Mouse (Mus musculus) G1E (cell line): ENCODE data around the gene Pigt. TPM values are rescaled to one million over a fixed set of nuclear protein-coding genes. Genes with fewer than 3 reads are reported as not detected.

Experiments used
- ATAC-seq: 2 replicates; pipeline ENCODE4 v1.8.0; 2016; ENCODE audit warnings: mild to moderate bottlenecking; ENCODE audit not compliant: insufficient number of reproducible peaks, poor library complexity, low FRiP score, severe bottlenecking; ENCODE audit errors: extremely low read depth
- DNase-seq: peaks from one replicate; pipeline ENCODE4 v3.0.0; 2012; ENCODE audit warnings: low spot score
- H3K27me3 ChIP-seq: 2 replicates; pipeline ENCODE4 v1.6.1; 2012; ENCODE audit warnings: mild to moderate bottlenecking, low read length, inconsistent platforms; ENCODE audit not compliant: insufficient read depth
- H3K36me3 ChIP-seq: replicated peaks from 2 replicates; pipeline ENCODE3; 2012; ENCODE audit warnings: mild to moderate bottlenecking, inconsistent platforms
- H3K4me1 ChIP-seq: 2 replicates; pipeline ENCODE4 v1.6.1; 2012; ENCODE audit warnings: low read depth, low read length, inconsistent platforms, mixed read lengths; ENCODE audit not compliant: insufficient read depth
- H3K4me3 ChIP-seq: 2 replicates; pipeline ENCODE4 v1.5.1; 2012; ENCODE audit warnings: low read depth, mild to moderate bottlenecking, inconsistent platforms, low read length, moderate library complexity, mixed read lengths
- H3K9me3 ChIP-seq: replicated peaks from 2 replicates; pipeline ENCODE4 v1.6.1; 2012; ENCODE audit warnings: inconsistent platforms
- CTCF ChIP-seq: IDR thresholded peaks from 2 replicates; pipeline ENCODE4 v1.5.1; 2012; ENCODE audit warnings: low read depth, low read length, inconsistent platforms, mixed read lengths
- GATA1 ChIP-seq: IDR thresholded peaks from 2 replicates; pipeline ENCODE4 v1.6.1; 2012; ENCODE audit warnings: borderline replicate concordance, low read length, inconsistent platforms, mixed read lengths
- GATA2 ChIP-seq: IDR thresholded peaks from 2 replicates; pipeline ENCODE4 v1.6.1; 2012; ENCODE audit warnings: low read depth, low read length, inconsistent platforms, borderline replicate concordance
- POLR2AphosphoS5 ChIP-seq: IDR thresholded peaks from 2 replicates; pipeline ENCODE4 v1.6.1; 2012; ENCODE audit warnings: low read depth, low read length, inconsistent platforms; ENCODE audit not compliant: insufficient replicate concordance
- TAL1 ChIP-seq: conservative IDR thresholded peaks from 2 replicates; pipeline ENCODE4 v1.6.1; 2012; ENCODE audit warnings: low read depth, low read length, inconsistent platforms, mixed read lengths
- polyA plus RNA-seq: library from polyadenylated mRNA; stranded (reverse); fragments of >175 nt; gene quantifications from 2 replicates; pipeline ENCODE4 v1.2.3, GENCODE M21; 2012
- total RNA-seq, 2 experiments: library from RNA; stranded (forward) in 1 of 2; stranded (reverse) in 1 of 2; fragments of 200-1000 nt in 1 of 2; fragments of >200 nt in 1 of 2; fragmentation: Nextera tagmentation in 1 of 2; gene quantifications; 2 replicates each; pipeline ENCODE4 v1.2.3; 2014 to 2017

Gene Pigt
- total RNA-seq (2014; fragmentation: Nextera tagmentation) (68.5 and 84.3 TPM in 2 replicates), total RNA-seq (2017) (22.9 and 23.2 TPM in 2 replicates), polyA plus RNA-seq (81.0 and 94.4 TPM in 2 replicates)

- Histone ChIP-seq H3K9me3 (no peaks in the 10 kb centered on the region), H3K36me3 (peaks cover 36% of the 10 kb centered on the region), H3K4me1 (peaks cover 24% of the 10 kb centered on the region), H3K27me3 (no peaks in the 10 kb centered on the region), H3K4me3 (peak within 1 kb of the TSS; percentile 91)
- peak; percentile 98 for DNase-seq
- peak; percentile 97 for ATAC-seq
- TF ChIP-seq CTCF (no peak), GATA1 (no peak), TAL1 (no peak), POLR2AphosphoS5 (no peak), GATA2 (no peak)
Measured at GRCm38 (mm10) chr2:164496847-164497690, at the start of gene Pigt. TSS of gene Pigt (plus strand) at chr2:164497520.

DNA sequence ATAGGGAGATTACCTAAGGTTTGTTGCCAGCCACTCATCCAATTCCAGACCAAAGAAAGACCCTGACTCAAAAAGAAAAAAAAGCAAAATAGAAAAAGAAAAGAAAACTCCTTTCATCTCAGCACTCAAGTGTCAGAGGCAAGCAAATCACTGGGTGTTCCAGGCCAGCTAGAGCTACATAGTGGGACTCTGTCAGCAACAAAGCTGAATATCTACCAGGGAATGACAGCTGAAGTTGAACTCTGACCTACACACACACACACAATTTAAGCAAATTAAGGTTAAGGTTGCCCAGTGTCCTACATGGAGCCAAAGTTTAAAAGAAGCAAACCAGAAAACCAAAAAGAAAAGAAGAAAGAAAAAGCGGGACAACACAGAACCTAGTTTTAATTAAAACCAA, 49.2 kb upstream of the Pigt start:
- DNase-seq = no peak
- H3K4me1 ChIP-seq = no peaks in the 10 kb centered on the region
- H3K4me3 ChIP-seq = no peak overlapping the region
- H3K9me3 ChIP-seq = no peaks in the 10 kb centered on the region
- H3K36me3 ChIP-seq = no peaks in the 10 kb centered on the region
- no peak for ATAC-seq
- TF ChIP-seq CTCF (no peak), TAL1 (no peak), GATA2 (no peak), POLR2AphosphoS5 (no peak), GATA1 (no peak)
- H3K27me3 ChIP-seq = peaks cover 12% of the 10 kb centered on the region

GRCm38 (mm10) chr2:164448921-164449320, 48.4 kb upstream of the Pigt start:
- Histone ChIP-seq H3K4me3 (no peak overlapping the region), H3K27me3 (peaks cover 8% of the 10 kb centered on the region), H3K9me3 (no peaks in the 10 kb centered on the region), H3K36me3 (no peaks in the 10 kb centered on the region), H3K4me1 (no peaks in the 10 kb centered on the region)
- ATAC-seq (no peak), DNase-seq (no peak)
- no peak for TF ChIP-seq POLR2AphosphoS5
- no peak for TF ChIP-seq GATA2
- no peak for TF ChIP-seq CTCF
- TF ChIP-seq TAL1 = no peak
- TF ChIP-seq GATA1 = no peak

DNA sequence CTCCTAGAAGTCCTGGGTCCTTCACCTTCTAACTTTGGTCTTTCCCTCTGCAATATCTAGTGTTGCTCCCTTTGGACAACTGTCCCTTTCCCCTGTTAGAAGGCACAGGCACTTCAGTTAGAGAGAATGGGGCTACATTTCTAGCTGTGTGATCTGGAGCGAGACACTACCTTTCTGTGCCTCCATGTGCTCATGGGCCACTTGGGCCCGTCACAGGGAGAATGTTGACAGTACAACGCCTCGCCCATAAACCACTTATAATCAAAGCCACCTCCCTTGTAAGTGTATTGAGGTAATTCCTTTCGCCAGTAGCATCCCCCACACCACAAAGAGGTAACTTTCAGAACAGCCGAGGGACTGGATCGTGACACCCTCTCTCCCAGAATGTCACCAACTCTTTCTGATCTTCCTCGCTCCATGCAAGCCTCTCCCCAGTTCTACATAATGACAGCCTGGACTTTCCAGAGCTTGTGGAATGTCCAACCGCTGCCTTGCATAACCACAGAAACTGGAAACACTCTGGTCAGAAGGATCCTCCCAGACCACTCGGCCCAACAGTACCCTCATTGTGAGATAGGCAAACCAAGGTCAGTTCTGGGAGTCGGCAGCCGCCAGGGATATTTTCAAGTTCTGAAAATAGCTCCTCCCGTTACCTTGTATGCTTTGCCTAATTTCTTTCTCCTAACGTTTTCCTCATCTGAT, 47.8 kb upstream of the Pigt start:
- H3K36me3 ChIP-seq = no peaks in the 10 kb centered on the region
- TF ChIP-seq GATA2 (no peak), GATA1 (no peak), POLR2AphosphoS5 (no peak), TAL1 (no peak)
- peaks cover 11% of the 10 kb centered on the region for H3K27me3 ChIP-seq
- DNase-seq = no peak
- no peaks in the 10 kb centered on the region for H3K4me1 ChIP-seq
- H3K4me3 ChIP-seq = no peak overlapping the region
- no peaks in the 10 kb centered on the region for H3K9me3 ChIP-seq
- no peak for ATAC-seq

- H3K9me3 ChIP-seq = no peaks in the 10 kb centered on the region
- H3K4me3 ChIP-seq = no peak overlapping the region
- H3K27me3 ChIP-seq = peaks cover 20% of the 10 kb centered on the region
- TF ChIP-seq CTCF (no peak), POLR2AphosphoS5 (no peak), GATA1 (no peak), GATA2 (no peak), TAL1 (no peak)
- H3K4me1 ChIP-seq = no peaks in the 10 kb centered on the region
- ATAC-seq (no peak), DNase-seq (no peak)
- H3K36me3 ChIP-seq = no peaks in the 10 kb centered on the region
Measured at GRCm38 (mm10) chr2:164452000-164452676, 45.2 kb upstream of the Pigt start.
